Mouse (Mus musculus): ENCODE measurements around the gene Hdac7.

Gene Hdac7

DNA sequence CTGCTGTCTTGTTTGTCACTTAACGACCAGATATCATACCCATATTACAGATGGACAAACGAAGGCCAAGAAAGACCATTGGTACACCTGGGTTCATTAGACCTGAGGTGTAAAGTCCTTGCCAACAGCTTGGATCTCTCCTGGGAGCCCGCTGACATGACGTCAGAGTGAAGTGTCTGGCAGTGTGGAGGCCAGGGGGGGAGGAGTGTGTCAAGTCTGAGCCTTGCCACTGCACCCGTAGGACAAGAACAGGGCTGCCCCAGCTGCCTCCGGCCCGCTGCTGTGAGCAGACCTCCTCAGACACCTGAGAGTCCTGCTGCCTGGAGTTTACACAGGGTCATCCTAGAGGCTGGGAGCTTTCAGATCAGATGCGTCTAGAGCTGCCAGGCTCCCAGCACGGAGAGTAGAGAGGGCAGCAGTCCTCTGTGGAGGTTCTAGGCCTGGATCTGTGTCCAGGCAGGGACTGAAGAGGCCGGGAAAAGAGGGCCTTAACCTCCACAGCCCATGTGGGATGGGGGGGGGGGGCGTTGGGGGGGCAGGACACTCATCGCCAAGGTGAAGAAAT lies 100.3 kb downstream of the Hdac7 start:
- DNase-seq (ENCODE audit: low spot score): no peak

DNA sequence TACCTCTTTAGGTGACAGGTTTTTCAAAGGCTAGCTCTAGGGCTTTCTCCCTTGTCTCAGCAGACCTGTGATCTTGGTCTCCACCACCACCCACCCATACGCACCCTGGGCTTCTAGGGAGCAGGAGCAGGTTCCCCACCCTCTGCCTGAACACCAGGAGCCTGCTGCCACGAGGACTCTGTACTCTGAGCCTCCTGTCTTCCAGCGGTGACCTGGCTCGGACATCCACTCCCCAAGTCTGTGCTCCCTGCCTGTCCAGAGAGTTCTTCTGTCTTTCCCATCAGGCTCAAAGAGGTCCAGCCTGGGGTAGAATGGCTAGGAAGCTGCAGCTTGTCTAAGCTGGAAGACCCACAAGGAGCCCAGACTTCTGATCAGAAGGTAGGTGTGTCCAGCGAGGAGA lies 101.1 kb downstream of the Hdac7 start:
- no peak for DNase-seq (ENCODE audit: low spot score)
